Mouse (Mus musculus): ENCODE results near the gene H2afv. TPM values are rescaled to one million over a fixed set of nuclear protein-coding genes. Genes with fewer than 3 reads are reported as not detected.

Gene H2afv
- 399 and 425 TPM in 2 replicates for polyA plus RNA-seq (2015; fragmentation: Nextera tagmentation; extraction: Ambion mirVana)

- H3K27me3 ChIP-seq (replicated peaks) = no peaks in the 10 kb centered on the region
- peak within 1 kb of the TSS; percentile 62 for H3K4me2 ChIP-seq
- no peaks in the 10 kb centered on the region for H3K9me3 ChIP-seq
- 0 out of 2 replicates have a peak, but pooled peaks cover 4% of the 10 kb centered on the region for H3K4me1 ChIP-seq
- H3K27ac ChIP-seq = peak within 1 kb of the TSS; percentile 87
- no peaks in the 10 kb centered on the region for H3K36me3 ChIP-seq
- peak; percentile 99 for ATAC-seq (ENCODE audit: insufficient read depth, low FRiP score, low read depth)
- under 1% methylated on average over 80 of the region's 80 CpGs for WGBS
- peak within 1 kb of the TSS; percentile 64 for H3K4me3 ChIP-seq (replicated peaks)
- peak within 1 kb of the TSS; percentile 37; the same call in 1 of the 2 replicates for H3K9ac ChIP-seq
Observed at GRCm38 (mm10) chr11:6444077-6444853, at the start of gene H2afv. Gene H2afv, minus strand, starts transcription at chr11:6444443.

- Histone ChIP-seq H3K27me3 (replicated peaks) (no peaks in the 10 kb centered on the region), H3K4me1 (no peaks in the 10 kb centered on the region), H3K9me3 (no peaks in the 10 kb centered on the region), H3K4me2 (no peak overlapping the region), H3K4me3 (replicated peaks) (no peak overlapping the region), H3K36me3 (no peaks in the 10 kb centered on the region), H3K27ac (no peak overlapping the region), H3K9ac (no peak overlapping the region)
- no peak for ATAC-seq (ENCODE audit: insufficient read depth, low FRiP score, low read depth)
- 51% methylated on average over 6 of the region's 6 CpGs for WGBS
Observed at GRCm38 (mm10) chr11:6489691-6490503, 45.7 kb upstream of the H2afv start.

GRCm38 (mm10) chr11:6489257-6489656, 45.0 kb upstream of the H2afv start:
- ATAC-seq (ENCODE audit: insufficient read depth, low FRiP score, low read depth) = no peak
- no peaks in the 10 kb centered on the region for H3K4me1 ChIP-seq
- no peak overlapping the region for H3K4me3 ChIP-seq (replicated peaks)
- H3K27me3 ChIP-seq (replicated peaks) = no peaks in the 10 kb centered on the region
- no peaks in the 10 kb centered on the region for H3K9me3 ChIP-seq
- WGBS = 87% methylated on average over 7 of the region's 7 CpGs
- H3K9ac ChIP-seq = no peak overlapping the region
- no peak overlapping the region for H3K27ac ChIP-seq
- H3K4me2 ChIP-seq = no peak overlapping the region
- H3K36me3 ChIP-seq = no peaks in the 10 kb centered on the region

- H3K36me3 ChIP-seq = no peaks in the 10 kb centered on the region
- no peak overlapping the region for H3K27ac ChIP-seq
- 92% methylated on average over 5 of the region's 5 CpGs for WGBS
- H3K9ac ChIP-seq = no peak overlapping the region
- no peaks in the 10 kb centered on the region for H3K9me3 ChIP-seq
- no peaks in the 10 kb centered on the region for H3K4me1 ChIP-seq
- H3K4me2 ChIP-seq = no peak overlapping the region
- ATAC-seq (ENCODE audit: insufficient read depth, low FRiP score, low read depth) = no peak
- H3K4me3 ChIP-seq (replicated peaks) = no peak overlapping the region
- H3K27me3 ChIP-seq (replicated peaks) = no peaks in the 10 kb centered on the region
Observed at GRCm38 (mm10) chr11:6488041-6488684, 43.9 kb upstream of the H2afv start.

GRCm38 (mm10) chr11:6487496-6487895, 43.3 kb upstream of the H2afv start:
- no peak overlapping the region for H3K9ac ChIP-seq
- no peak for ATAC-seq (ENCODE audit: insufficient read depth, low FRiP score, low read depth)
- no peaks in the 10 kb centered on the region for H3K36me3 ChIP-seq
- H3K4me1 ChIP-seq = no peaks in the 10 kb centered on the region
- H3K4me2 ChIP-seq = no peak overlapping the region
- no peak overlapping the region for H3K27ac ChIP-seq
- no peaks in the 10 kb centered on the region for H3K27me3 ChIP-seq (replicated peaks)
- no peaks in the 10 kb centered on the region for H3K9me3 ChIP-seq
- WGBS = 36% methylated on average over 7 of the region's 7 CpGs
- H3K4me3 ChIP-seq (replicated peaks) = no peak overlapping the region

GRCm38 (mm10) chr11:6486916-6487315, 42.7 kb upstream of the H2afv start:
- no peaks in the 10 kb centered on the region for H3K27me3 ChIP-seq (replicated peaks)
- H3K27ac ChIP-seq = no peak overlapping the region
- H3K4me2 ChIP-seq = no peak overlapping the region
- H3K9ac ChIP-seq = no peak overlapping the region
- no peaks in the 10 kb centered on the region for H3K4me1 ChIP-seq
- no peak for ATAC-seq (ENCODE audit: insufficient read depth, low FRiP score, low read depth)
- 59% methylated on average over 6 of the region's 6 CpGs for WGBS
- H3K9me3 ChIP-seq = no peaks in the 10 kb centered on the region
- no peak overlapping the region for H3K4me3 ChIP-seq (replicated peaks)
- no peaks in the 10 kb centered on the region for H3K36me3 ChIP-seq

GRCm38 (mm10) chr11:6484244-6484959, 40.2 kb upstream of the H2afv start:
- Histone ChIP-seq H3K9me3 (no peaks in the 10 kb centered on the region), H3K36me3 (no peaks in the 10 kb centered on the region), H3K4me3 (replicated peaks) (no peak overlapping the region), H3K4me2 (no peak overlapping the region), H3K9ac (no peak overlapping the region), H3K27ac (no peak overlapping the region), H3K27me3 (replicated peaks) (no peaks in the 10 kb centered on the region), H3K4me1 (no peaks in the 10 kb centered on the region)
- ATAC-seq (ENCODE audit: insufficient read depth, low FRiP score, low read depth) = no peak
- WGBS = 52% methylated on average over 3 of the region's 3 CpGs

GRCm38 (mm10) chr11:6483103-6483502, 38.9 kb upstream of the H2afv start:
- Histone ChIP-seq H3K9me3 (no peaks in the 10 kb centered on the region), H3K27ac (no peak overlapping the region), H3K4me1 (no peaks in the 10 kb centered on the region), H3K4me3 (replicated peaks) (no peak overlapping the region), H3K9ac (no peak overlapping the region), H3K36me3 (no peaks in the 10 kb centered on the region), H3K4me2 (no peak overlapping the region), H3K27me3 (replicated peaks) (no peaks in the 10 kb centered on the region)
- WGBS = 70% methylated on average over 2 of the region's 2 CpGs
- ATAC-seq (ENCODE audit: insufficient read depth, low FRiP score, low read depth) = no peak

- no peaks in the 10 kb centered on the region for H3K4me1 ChIP-seq
- H3K9me3 ChIP-seq = no peaks in the 10 kb centered on the region
- 54% methylated on average over 6 of the region's 6 CpGs for WGBS
- H3K4me2 ChIP-seq = no peak overlapping the region
- no peak overlapping the region for H3K9ac ChIP-seq
- H3K4me3 ChIP-seq (replicated peaks) = no peak overlapping the region
- no peaks in the 10 kb centered on the region for H3K36me3 ChIP-seq
- 0 out of 2 replicates have a peak, but pooled peaks have one; percentile 50 for ATAC-seq (ENCODE audit: insufficient read depth, low FRiP score, low read depth)
- no peaks in the 10 kb centered on the region for H3K27me3 ChIP-seq (replicated peaks)
- H3K27ac ChIP-seq = no peak overlapping the region
Observed at GRCm38 (mm10) chr11:6481669-6482185, 37.5 kb upstream of the H2afv start.

GRCm38 (mm10) chr11:6480681-6481405, 36.6 kb upstream of the H2afv start:
- 85% methylated on average over 13 of the region's 13 CpGs for WGBS
- Histone ChIP-seq H3K4me1 (no peaks in the 10 kb centered on the region), H3K4me2 (no peak overlapping the region), H3K4me3 (replicated peaks) (no peak overlapping the region), H3K27me3 (replicated peaks) (no peaks in the 10 kb centered on the region), H3K27ac (no peak overlapping the region), H3K36me3 (no peaks in the 10 kb centered on the region), H3K9ac (no peak overlapping the region), H3K9me3 (no peaks in the 10 kb centered on the region)
- ATAC-seq (ENCODE audit: insufficient read depth, low FRiP score, low read depth) = no peak

GRCm38 (mm10) chr11:6480191-6480590, 35.9 kb upstream of the H2afv start:
- H3K36me3 ChIP-seq = no peaks in the 10 kb centered on the region
- H3K4me1 ChIP-seq = no peaks in the 10 kb centered on the region
- H3K9ac ChIP-seq = no peak overlapping the region
- H3K27me3 ChIP-seq (replicated peaks) = no peaks in the 10 kb centered on the region
- no peak overlapping the region for H3K4me2 ChIP-seq
- 71% methylated on average over 7 of the region's 7 CpGs for WGBS
- H3K4me3 ChIP-seq (replicated peaks) = no peak overlapping the region
- no peak for ATAC-seq (ENCODE audit: insufficient read depth, low FRiP score, low read depth)
- H3K27ac ChIP-seq = no peak overlapping the region
- no peaks in the 10 kb centered on the region for H3K9me3 ChIP-seq
